Mouse (Mus musculus) liver, embryonic 16.5 days (tissue): ENCODE data around the gene Atl1. TPM values are rescaled to one million over a fixed set of nuclear protein-coding genes. Genes with fewer than 3 reads are reported as not detected.
A peak's percentile ranks its signal among the peaks of the same experiment; 100 is the strongest.

Source experiments
- ATAC-seq: fragments of 200-750 bp; cut with Nextera tagmentation; 2 replicates; pipeline ENCODE4 v1.8.0; 2017; ENCODE audit warnings: low read depth, mild to moderate bottlenecking, moderate number of reproducible peaks, moderate library complexity
- H3K27ac ChIP-seq: fragments of 300-500 bp; sonication (generic); 2 replicates; pipeline ENCODE4 v1.5.1; 2014; ENCODE audit warnings: mild to moderate bottlenecking, low read length
- H3K27me3 ChIP-seq: fragments of 300-500 bp; sonication (generic); 2 replicates; pipeline ENCODE4 v1.6.1; 2014; ENCODE audit warnings: low read depth, low read length, mixed read lengths; ENCODE audit not compliant: control insufficient read depth, insufficient read depth
- H3K36me3 ChIP-seq: fragments of 300-500 bp; sonication (generic); 2 replicates; pipeline ENCODE4 v1.6.1; 2014; ENCODE audit warnings: mild to moderate bottlenecking; ENCODE audit not compliant: control insufficient read depth, insufficient read depth
- H3K4me1 ChIP-seq: fragments of 300-500 bp; sonication (generic); 2 replicates; pipeline ENCODE4 v1.6.1; 2014; ENCODE audit warnings: low read depth, low read length, mixed read lengths; ENCODE audit not compliant: control insufficient read depth
- H3K4me2 ChIP-seq: fragments of 300-500 bp; sonication (generic); 2 replicates; pipeline ENCODE4 v1.6.1; 2014; ENCODE audit warnings: low read depth, low read length, mixed read lengths
- H3K4me3 ChIP-seq: fragments of 300-500 bp; sonication (generic); 2 replicates; pipeline ENCODE4 v1.5.1; 2014; ENCODE audit warnings: low read depth, mild to moderate bottlenecking, low read length
- H3K9ac ChIP-seq: fragments of 300-500 bp; sonication (generic); 2 replicates; pipeline ENCODE4 v1.6.1; 2014; ENCODE audit warnings: low read depth, low read length
- H3K9me3 ChIP-seq: fragments of 300-500 bp; sonication (generic); replicated peaks from 2 replicates; pipeline ENCODE4 v1.6.1; 2016; ENCODE audit warnings: low read length; ENCODE audit not compliant: control insufficient read depth
- WGBS: fragments of 180-500 bp; shearing (Covaris S2); extraction: QIAGEN DNeasy Blood & Tissue Kit; methylation state at CpG from one replicate; pipeline ENCODE4 v1.1.7; 2014; ENCODE audit not compliant: insufficient replicate concordance; 5-methylcytosine and 5-hydroxymethylcytosine counted together
- polyA plus RNA-seq: library from polyadenylated mRNA; unstranded; fragments of >200 nt; fragmentation: Nextera tagmentation; extraction: Ambion mirVana; gene quantifications from 2 replicates; pipeline ENCODE4 v1.2.1, GENCODE M21; 2015

Atl1 gene
- polyA plus RNA-seq, result 1.4 TPM in 2 replicates

- peak within 1 kb of the TSS; percentile 95 for H3K4me3 ChIP-seq
- peak; percentile 96 for ATAC-seq
Measured at GRCm38 (mm10) chr12:69892371-69893251, at the start of gene Atl1, which contains the start of gene Map4k5. Gene Atl1 (plus strand): TSS chr12:69892614. Gene Map4k5 (minus strand): TSS chr12:69893200.

GRCm38 (mm10) chr12:69843531-69844445 is 48.6 kb upstream of the Atl1 start:
- Histone ChIP-seq H3K9ac (no peak overlapping the region), H3K9me3 (no peaks in the 10 kb centered on the region), H3K36me3 (peaks cover 46% of the 10 kb centered on the region), H3K4me1 (no peaks in the 10 kb centered on the region; the same call in 1 of the 2 replicates), H3K27ac (no peak overlapping the region), H3K4me2 (no peak overlapping the region), H3K4me3 (no peak overlapping the region), H3K27me3 (no peaks in the 10 kb centered on the region)
- no peak for ATAC-seq
- 89% methylated on average over 19 of the region's 19 CpGs for WGBS

More at GRCm38 (mm10) chr12:69892371-69893251, at the start of gene Atl1, which contains the start of gene Map4k5:
- peak within 1 kb of the TSS; percentile 94 for H3K4me2 ChIP-seq
- H3K4me1 ChIP-seq, result peaks cover 31% of the 10 kb centered on the region
- peak within 1 kb of the TSS; percentile 97 for H3K27ac ChIP-seq
- H3K36me3 ChIP-seq, result peaks cover 4% of the 10 kb centered on the region; the same call in 1 of the 2 replicates
- H3K27me3 ChIP-seq, result no peaks in the 10 kb centered on the region
- H3K9me3 ChIP-seq, result no peaks in the 10 kb centered on the region
- H3K9ac ChIP-seq, result peak within 1 kb of the TSS; percentile 99
- under 1% methylated on average over 116 of the region's 118 CpGs for WGBS

GRCm38 (mm10) chr12:69845722-69846121 is 46.7 kb upstream of the Atl1 start:
- Histone ChIP-seq H3K9me3 (no peaks in the 10 kb centered on the region), H3K36me3 (peaks cover 50% of the 10 kb centered on the region), H3K4me1 (no peaks in the 10 kb centered on the region; the same call in 1 of the 2 replicates), H3K4me3 (no peak overlapping the region), H3K4me2 (no peak overlapping the region), H3K27ac (no peak overlapping the region), H3K27me3 (no peaks in the 10 kb centered on the region), H3K9ac (no peak overlapping the region)
- ATAC-seq, result peak; percentile 64; the same call in 1 of the 2 replicates
- 58% methylated on average over 9 of the region's 9 CpGs for WGBS

GRCm38 (mm10) chr12:69846499-69846898 is 45.9 kb upstream of the Atl1 start:
- Histone ChIP-seq H3K4me2 (no peak overlapping the region), H3K4me1 (no peaks in the 10 kb centered on the region; the same call in 1 of the 2 replicates), H3K9me3 (no peaks in the 10 kb centered on the region), H3K36me3 (peaks cover 47% of the 10 kb centered on the region), H3K9ac (no peak overlapping the region), H3K27me3 (no peaks in the 10 kb centered on the region), H3K4me3 (no peak overlapping the region), H3K27ac (no peak overlapping the region)
- ATAC-seq, result no peak
- 66% methylated on average over 9 of the region's 9 CpGs for WGBS

GRCm38 (mm10) chr12:69848083-69848878 is 44.1 kb upstream of the Atl1 start:
- H3K36me3 ChIP-seq, result peaks cover 43% of the 10 kb centered on the region
- ATAC-seq, result no peak

GRCm38 (mm10) chr12:69852288-69852687 is 40.1 kb upstream of the Atl1 start:
- Histone ChIP-seq H3K36me3 (peaks cover 26% of the 10 kb centered on the region), H3K4me2 (no peak overlapping the region), H3K9ac (no peak overlapping the region), H3K27me3 (no peaks in the 10 kb centered on the region), H3K27ac (no peak overlapping the region), H3K9me3 (no peaks in the 10 kb centered on the region), H3K4me3 (no peak overlapping the region), H3K4me1 (peaks cover 8% of the 10 kb centered on the region)
- ATAC-seq, result no peak
- WGBS, result 92% methylated on average over 9 of the region's 9 CpGs

More at GRCm38 (mm10) chr12:69848083-69848878, 44.1 kb upstream of the Atl1 start:
- Histone ChIP-seq H3K9me3 (no peaks in the 10 kb centered on the region), H3K4me3 (no peak overlapping the region), H3K27ac (no peak overlapping the region), H3K27me3 (no peaks in the 10 kb centered on the region), H3K9ac (no peak overlapping the region), H3K4me1 (no peaks in the 10 kb centered on the region; the same call in 1 of the 2 replicates), H3K4me2 (no peak overlapping the region)
- 88% methylated on average over 12 of the region's 12 CpGs for WGBS

GRCm38 (mm10) chr12:69853387-69853786 is 39.0 kb upstream of the Atl1 start:
- Histone ChIP-seq H3K4me2 (no peak overlapping the region), H3K27me3 (no peaks in the 10 kb centered on the region), H3K36me3 (peaks cover 22% of the 10 kb centered on the region), H3K27ac (no peak overlapping the region), H3K4me1 (peaks cover 19% of the 10 kb centered on the region), H3K9me3 (no peaks in the 10 kb centered on the region), H3K9ac (no peak overlapping the region), H3K4me3 (no peak overlapping the region)
- no peak for ATAC-seq
- 61% methylated on average over 11 of the region's 11 CpGs for WGBS

- peaks cover 24% of the 10 kb centered on the region for H3K4me1 ChIP-seq
- no peak overlapping the region for H3K4me3 ChIP-seq
- H3K9me3 ChIP-seq, result no peaks in the 10 kb centered on the region
- no peaks in the 10 kb centered on the region for H3K27me3 ChIP-seq
- H3K27ac ChIP-seq, result no peak overlapping the region
- no peak for ATAC-seq
- 67% methylated on average over 2 of the region's 2 CpGs for WGBS
- no peak overlapping the region for H3K4me2 ChIP-seq
- H3K9ac ChIP-seq, result no peak overlapping the region
- peaks cover 19% of the 10 kb centered on the region for H3K36me3 ChIP-seq
Measured at GRCm38 (mm10) chr12:69853942-69854341, 38.5 kb upstream of the Atl1 start.
